Mouse (Mus musculus) thymus, adult 18-20 months (tissue): ENCODE measurements around the gene Tab1.

Experiments used
- DNase-seq, 2 experiments: peaks; one replicate each; pipeline ENCODE4 v3.0.0; 2022; ENCODE audit warnings: mixed read lengths in 2 of 2

Gene Tab1

GRCm38 (mm10) chr15:80208446-80208845 is 75.5 kb downstream of the Tab1 start:
- no peak for DNase-seq
